Mouse (Mus musculus) thymus, adult 2 months (tissue): ENCODE measurements around the gene Gstt4. TPM values are rescaled to one million over a fixed set of nuclear protein-coding genes. Genes with fewer than 3 reads are reported as not detected.
A peak's percentile ranks its signal among the peaks of the same experiment; 100 is the strongest.

Experiments used
- DNase-seq: peaks from one replicate; pipeline ENCODE4 v3.0.0; 2021
- H3K27ac ChIP-seq: fragments of 200-500 bp; 2 replicates; pipeline ENCODE4 v1.5.1; 2012; ENCODE audit warnings: low read length, control low read depth; ENCODE audit not compliant: control insufficient read depth, insufficient read depth
- H3K27me3 ChIP-seq: fragments of 200-500 bp; 2 replicates; pipeline ENCODE4 v1.6.1; 2012; ENCODE audit warnings: mild to moderate bottlenecking, low read length, moderate library complexity, mixed read lengths; ENCODE audit not compliant: control insufficient read depth, insufficient read depth
- H3K36me3 ChIP-seq: fragments of 200-500 bp; 2 replicates; pipeline ENCODE4 v1.6.1; 2012; ENCODE audit warnings: mild to moderate bottlenecking, low read length, moderate library complexity; ENCODE audit not compliant: control insufficient read depth, insufficient read depth
- H3K4me1 ChIP-seq: fragments of 200-500 bp; replicated peaks from 2 replicates; pipeline ENCODE4 v1.6.1; 2012; ENCODE audit warnings: low read length; ENCODE audit not compliant: control insufficient read depth, insufficient read depth
- H3K4me3 ChIP-seq: fragments of 200-500 bp; 2 replicates; pipeline ENCODE4 v1.5.1; 2012; ENCODE audit warnings: mild to moderate bottlenecking, low read length, control low read depth, moderate library complexity; ENCODE audit not compliant: control insufficient read depth, insufficient read depth
- CTCF ChIP-seq: fragments of 200-500 bp; IDR thresholded peaks from 2 replicates; pipeline ENCODE4 v1.5.1; 2012; ENCODE audit warnings: mild to moderate bottlenecking, control low read depth, low read length, moderate library complexity, borderline replicate concordance; ENCODE audit not compliant: control insufficient read depth, poor library complexity, insufficient read depth; ENCODE audit errors: extremely low read depth
- POLR2A ChIP-seq: fragments of 200-500 bp; IDR thresholded peaks from 2 replicates; pipeline ENCODE4 v1.6.1; 2012; ENCODE audit warnings: mild to moderate bottlenecking, low read length, control low read depth, moderate library complexity; ENCODE audit not compliant: control insufficient read depth, poor library complexity, insufficient read depth; ENCODE audit errors: extremely low read depth
- WGBS: fragments of 180-500 bp; shearing (Covaris S2); methylation state at CpG from one replicate; pipeline ENCODE4 v1.1.7; 2018; 5-methylcytosine and 5-hydroxymethylcytosine counted together
- polyA plus RNA-seq: library from polyadenylated mRNA; depleted of rRNA; stranded (reverse); fragments of >200 nt; gene quantifications from 2 replicates; pipeline ENCODE4 v1.2.3, GENCODE M21; 2012

The Gstt4 gene
- polyA plus RNA-seq, 1 experiment, result 0.26 TPM

- no peaks in the 10 kb centered on the region for H3K27me3 ChIP-seq
- DNase-seq, result no peak
- H3K4me1 ChIP-seq, result peaks cover 12% of the 10 kb centered on the region
- no peak overlapping the region for H3K27ac ChIP-seq
- TF ChIP-seq CTCF (no peak), POLR2A (no peak)
- H3K36me3 ChIP-seq, result no peaks in the 10 kb centered on the region
- 86% methylated on average over 10 of the region's 10 CpGs for WGBS
- H3K4me3 ChIP-seq, result no peak overlapping the region
These were observed 16.7 kb upstream of the Gstt4 start for GRCm38 (mm10) chr10:75839092-75839491.

DNA sequence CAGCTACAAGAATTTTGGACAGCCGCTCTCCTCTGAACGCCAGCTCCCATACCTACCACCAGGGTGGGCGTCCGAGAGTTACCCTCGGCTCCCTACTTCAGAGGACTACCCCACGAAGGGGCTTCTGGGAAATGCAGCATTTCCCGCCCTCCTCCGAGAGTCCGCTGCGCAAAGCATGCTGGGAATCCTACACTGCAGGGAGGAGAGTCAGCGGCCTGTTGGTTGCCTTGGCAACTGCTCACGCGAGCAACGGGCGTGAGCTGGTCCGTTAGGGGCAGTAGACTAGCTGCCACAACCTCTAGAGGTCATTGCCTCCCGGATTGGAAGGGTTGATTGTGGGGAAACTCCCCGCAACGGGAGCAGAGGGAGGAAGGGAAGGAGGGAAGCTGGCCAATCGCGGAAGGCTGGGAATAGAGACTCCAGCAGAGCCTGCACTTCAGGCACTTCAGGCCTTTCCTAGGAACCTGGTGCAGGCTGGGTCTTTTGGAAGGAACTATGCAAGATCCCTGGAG is 15.0 kb upstream of the Gstt4 start, which contains the start of gene Gstt2:
TSS of gene Gstt2 (minus strand) at position 177 of the 512 bp plus-strand sequence.
- TF ChIP-seq POLR2A (peak; percentile 84), CTCF (peak; percentile 69; the same call in 1 of the 2 replicates)
- peak; percentile 93 for DNase-seq
- H3K4me3 ChIP-seq, result peak within 1 kb of the TSS; percentile 59

GRCm38 (mm10) chr10:75835761-75836531 is 13.6 kb upstream of the Gstt4 start:
- DNase-seq, result peak; percentile 80
- WGBS, result under 1% methylated on average over 10 of the region's 10 CpGs
- TF ChIP-seq POLR2A (0 out of 2 replicates have a peak, but pooled peaks have one; percentile 15), CTCF (no peak)
- no peak overlapping the region for H3K4me3 ChIP-seq
- H3K27me3 ChIP-seq, result no peaks in the 10 kb centered on the region
- H3K36me3 ChIP-seq, result no peaks in the 10 kb centered on the region
- peak overlapping the region; percentile 87 for H3K27ac ChIP-seq
- H3K4me1 ChIP-seq, result peaks cover 26% of the 10 kb centered on the region

More for the DNA sequence above, 15.0 kb upstream of the Gstt4 start, which contains the start of gene Gstt2:
- H3K27ac ChIP-seq, result peak within 1 kb of the TSS; percentile 87
- peaks cover 26% of the 10 kb centered on the region for H3K4me1 ChIP-seq
- WGBS, result under 1% methylated on average over 21 of the region's 21 CpGs
- H3K36me3 ChIP-seq, result no peaks in the 10 kb centered on the region
- no peaks in the 10 kb centered on the region for H3K27me3 ChIP-seq

GRCm38 (mm10) chr10:75835307-75835706 is 13.0 kb upstream of the Gstt4 start:
- H3K27ac ChIP-seq, result peak overlapping the region; percentile 87
- peak; percentile 69 for DNase-seq

DNA sequence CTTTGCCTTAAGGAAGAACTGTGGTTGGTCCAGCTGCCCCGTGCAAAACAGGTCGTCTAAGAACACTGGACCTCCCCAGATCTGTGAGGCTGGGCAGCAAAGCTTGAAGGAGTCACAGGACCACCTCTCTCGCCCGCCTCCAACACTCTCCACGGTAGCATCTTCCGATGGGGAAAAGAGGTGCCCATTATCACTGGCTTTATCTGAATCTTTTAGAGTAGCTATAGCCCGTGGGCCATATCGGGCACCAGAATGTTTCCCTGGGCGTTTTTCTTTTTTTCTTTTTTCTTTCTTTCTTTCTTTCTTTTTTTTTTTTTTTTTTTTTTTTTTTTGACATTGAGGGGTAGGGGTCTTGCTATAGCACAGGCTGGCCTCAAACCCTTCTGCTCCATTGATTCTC is 12.4 kb upstream of the Gstt4 start:
- Histone ChIP-seq H3K27me3 (no peaks in the 10 kb centered on the region), H3K4me3 (peak overlapping the region; percentile 84), H3K4me1 (peaks cover 26% of the 10 kb centered on the region), H3K36me3 (no peaks in the 10 kb centered on the region), H3K27ac (peak overlapping the region; percentile 87)
- DNase-seq, result no peak
- WGBS, result 3% methylated on average over 9 of the region's 9 CpGs
- no peak for TF ChIP-seq POLR2A
- no peak for TF ChIP-seq CTCF

More at GRCm38 (mm10) chr10:75835307-75835706, 13.0 kb upstream of the Gstt4 start:
- Histone ChIP-seq H3K4me1 (peaks cover 26% of the 10 kb centered on the region), H3K4me3 (peak overlapping the region; percentile 42), H3K27me3 (no peaks in the 10 kb centered on the region), H3K36me3 (no peaks in the 10 kb centered on the region)
- WGBS, result under 1% methylated on average over 10 of the region's 10 CpGs
- no peak for TF ChIP-seq CTCF

DNA sequence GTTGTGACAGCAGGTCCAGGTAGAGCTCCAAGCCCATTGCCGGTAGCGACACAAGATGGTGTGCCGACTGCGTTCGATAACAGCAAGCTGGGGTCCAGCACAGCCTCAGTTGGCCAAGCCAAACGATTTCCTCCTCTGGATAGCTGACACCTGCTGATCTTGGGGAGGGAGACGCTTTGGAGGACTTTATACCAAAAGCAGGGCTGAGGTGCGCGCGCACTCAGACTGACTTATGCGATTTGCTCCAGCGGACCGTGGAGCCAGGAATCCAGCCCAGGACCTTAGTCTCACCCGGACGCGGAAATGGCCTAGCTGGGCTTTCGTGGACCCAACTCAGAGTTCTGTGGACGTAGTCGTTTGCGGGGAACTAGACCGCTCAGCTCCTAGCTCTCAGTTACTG is 11.9 kb upstream of the Gstt4 start:
- TF ChIP-seq CTCF (no peak), POLR2A (peak; percentile 31; the same call in 1 of the 2 replicates)
- DNase-seq, result peak; percentile 73
- H3K27me3 ChIP-seq, result no peaks in the 10 kb centered on the region
- peak overlapping the region; percentile 74 for H3K27ac ChIP-seq
- 2% methylated on average over 21 of the region's 21 CpGs for WGBS
- H3K4me1 ChIP-seq, result peaks cover 26% of the 10 kb centered on the region
- no peaks in the 10 kb centered on the region for H3K36me3 ChIP-seq
- H3K4me3 ChIP-seq, result peak overlapping the region; percentile 84
